ENCODE assay signal across 8 mouse cellular contexts in the genomic region with DNA sequence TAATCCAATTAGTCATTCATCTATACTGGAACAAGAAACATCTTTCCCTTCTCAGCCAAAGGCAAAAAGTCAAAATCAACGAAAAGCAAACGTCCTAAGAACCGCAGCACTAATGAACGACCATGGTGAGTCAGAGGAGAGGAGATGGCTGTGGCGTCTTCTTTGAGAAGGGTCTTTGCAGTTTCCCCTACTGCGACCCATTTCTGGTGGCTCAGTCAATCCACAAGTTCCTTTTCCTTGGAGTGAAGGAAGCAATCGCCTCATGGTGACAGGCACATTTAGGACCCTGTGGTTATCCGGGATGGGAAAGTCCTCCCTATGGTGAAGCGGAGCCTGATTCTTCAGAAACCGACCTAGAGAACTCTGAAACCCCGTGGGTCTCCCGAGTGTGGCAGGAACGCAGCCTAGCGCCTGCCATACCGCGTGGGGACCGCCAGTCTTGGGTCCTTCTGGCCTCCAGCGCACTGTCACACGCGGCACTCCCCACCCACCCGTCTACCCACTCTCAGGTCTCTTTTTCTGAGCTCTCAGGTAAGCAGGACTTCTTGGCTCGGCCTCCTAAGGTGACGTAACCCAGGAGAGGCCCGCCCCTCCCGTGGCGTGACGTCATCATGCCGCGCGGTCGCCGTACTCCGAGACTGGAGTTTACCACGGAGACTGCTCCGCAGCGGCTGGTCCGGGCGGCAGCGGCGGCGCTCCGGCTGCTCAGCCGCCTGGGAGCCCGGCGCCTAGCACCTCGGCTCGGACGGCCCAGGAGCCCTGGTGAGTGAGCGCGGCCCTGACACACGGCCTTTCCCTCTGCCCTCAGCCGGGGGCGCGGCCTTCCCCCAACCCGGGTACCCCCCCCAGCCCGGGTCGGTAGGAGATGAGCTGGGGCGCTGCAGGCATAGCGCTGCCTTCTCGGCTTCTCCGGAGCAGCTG. TPM values are rescaled to one million over a fixed set of nuclear protein-coding genes. Genes with fewer than 3 reads are reported as not detected.
A peak's percentile ranks its signal among the peaks of the same experiment; 100 is the strongest.
DNase-seq lines count a peak whose midpoint lies in the region; ATAC-seq lines count a peak whose summit lies in the region.

A gene (plus strand): TSS at position 628 of the 921 bp plus-strand sequence.

- ATAC-seq in intestine, embryonic 14.5 days (replicated peaks; ENCODE audit: low FRiP score, low TSS enrichment, low read depth): peak; percentile 95

- H3K4me3 ChIP-seq in intestine, embryonic 14.5 days (ENCODE audit: low read depth, low read length): peak within 1 kb of the TSS; percentile 95

- intact Hi-C loops in gastrocnemius, postnatal 14 days (cut with DNase I; ENCODE audit: low total_unique reads): loop anchor here (10.0 kb wide), 1 partner anchor 90 kb away; a partner anchor contains a TSS
- intact Hi-C loops in left cerebral cortex, postnatal 14 days (cut with DNase I): loop anchor here (1.0 kb wide), 1 partner anchor 93 kb away; no protein-coding TSS in a partner anchor

- H3K36me3 ChIP-seq in intestine, embryonic 14.5 days (ENCODE audit: control insufficient read depth, insufficient read depth, low read length): peaks cover 13% of the 10 kb centered on the region

- H3K9ac ChIP-seq in intestine, embryonic 14.5 days (ENCODE audit: low read length): peak within 1 kb of the TSS; percentile 89

- H3K9me3 ChIP-seq in intestine, embryonic 14.5 days (ENCODE audit: control insufficient read depth, low read length): no peaks in the 10 kb centered on the region

- no peaks in the 10 kb centered on the region for H3K27me3 ChIP-seq in intestine, embryonic 14.5 days (replicated peaks; ENCODE audit: control insufficient read depth, insufficient read depth, low read length)

- peaks cover 7% of the 10 kb centered on the region; the same call in 1 of the 2 replicates for H3K4me1 ChIP-seq in intestine, embryonic 14.5 days (replicated peaks; ENCODE audit: control insufficient read depth, insufficient read depth, low read length)

- H3K27ac ChIP-seq in intestine, embryonic 14.5 days (ENCODE audit: low read depth): peak within 1 kb of the TSS; percentile 74

- WGBS in intestine, embryonic 14.5 days: 1% methylated on average over 60 of the region's 61 CpGs

- peak; percentile 93 to 99 for DNase-seq in adrenal gland, adult (ENCODE audit: inconsistent age in 2 of 2, low spot score in 1 of 2)
- DNase-seq in embryo, embryonic 10.5 days (ENCODE audit: low spot score): peak; percentile 90
- DNase-seq in gastrocnemius, postnatal 14 days: peak; percentile 91
- DNase-seq in intestine, embryonic 14.5 days (ENCODE audit: low spot score): peak; percentile 100
- DNase-seq in left cerebral cortex, postnatal 14 days (ENCODE audit: low spot score in 2 of 2): peak; percentile 93 to 96
- DNase-seq in mesoderm, embryonic 11.5 days (ENCODE audit: low read depth, low spot score): peak; percentile 94
- peak; percentile 93 for DNase-seq in right cerebral cortex, postnatal 36 days (ENCODE audit: low spot score in 2 of 2)
- peak; percentile 96 for DNase-seq in yolk sac, embryonic 10.5 days (ENCODE audit: low spot score)

- peak within 1 kb of the TSS; percentile 92 for H3K4me2 ChIP-seq in intestine, embryonic 14.5 days (ENCODE audit: low read length)

RNA-seq across cellular contexts. Expression of the gene that starts here (rescaled TPM):
- total RNA-seq in gastrocnemius, postnatal 14 days (2021): 10 to 100 TPM in 1 of 2 experiments, 1 to 10 TPM in 1; 9.3 to 10.5 TPM
- polyA plus RNA-seq in intestine, embryonic 14.5 days (2014; fragmentation: Nextera tagmentation; extraction: Ambion mirVana): 18.9 and 25.7 TPM in 2 replicates
- total RNA-seq in left cerebral cortex, postnatal 14 days (2021): 10 to 100 TPM; 35.4 to 37.1 TPM

Comparison
In these comparisons a context has a peak if more than half of its experiments do, and no peak if none do; other contexts are left out.
1. Peak in every context shown above with its lines: DNase-seq, ATAC-seq, H3K4me3 ChIP-seq and H3K27ac ChIP-seq.